Mouse (Mus musculus) G1E (cell line): ENCODE data around the gene Tsx. TPM values are rescaled to one million over a fixed set of nuclear protein-coding genes. Genes with fewer than 3 reads are reported as not detected.

ENCODE experiments used
- ATAC-seq: 2 replicates; pipeline ENCODE4 v1.8.0; 2016; ENCODE audit warnings: mild to moderate bottlenecking; ENCODE audit not compliant: insufficient number of reproducible peaks, poor library complexity, low FRiP score, severe bottlenecking; ENCODE audit errors: extremely low read depth
- DNase-seq: peaks from one replicate; pipeline ENCODE4 v3.0.0; 2012; ENCODE audit warnings: low spot score
- H3K27me3 ChIP-seq: 2 replicates; pipeline ENCODE4 v1.6.1; 2012; ENCODE audit warnings: mild to moderate bottlenecking, low read length, inconsistent platforms; ENCODE audit not compliant: insufficient read depth
- H3K36me3 ChIP-seq: replicated peaks from 2 replicates; pipeline ENCODE3; 2012; ENCODE audit warnings: mild to moderate bottlenecking, inconsistent platforms
- H3K4me1 ChIP-seq: 2 replicates; pipeline ENCODE4 v1.6.1; 2012; ENCODE audit warnings: low read depth, low read length, inconsistent platforms, mixed read lengths; ENCODE audit not compliant: insufficient read depth
- H3K4me3 ChIP-seq: 2 replicates; pipeline ENCODE4 v1.5.1; 2012; ENCODE audit warnings: low read depth, mild to moderate bottlenecking, inconsistent platforms, low read length, moderate library complexity, mixed read lengths
- H3K9me3 ChIP-seq: replicated peaks from 2 replicates; pipeline ENCODE4 v1.6.1; 2012; ENCODE audit warnings: inconsistent platforms
- CTCF ChIP-seq: IDR thresholded peaks from 2 replicates; pipeline ENCODE4 v1.5.1; 2012; ENCODE audit warnings: low read depth, low read length, inconsistent platforms, mixed read lengths
- GATA1 ChIP-seq: IDR thresholded peaks from 2 replicates; pipeline ENCODE4 v1.6.1; 2012; ENCODE audit warnings: borderline replicate concordance, low read length, inconsistent platforms, mixed read lengths
- GATA2 ChIP-seq: IDR thresholded peaks from 2 replicates; pipeline ENCODE4 v1.6.1; 2012; ENCODE audit warnings: low read depth, low read length, inconsistent platforms, borderline replicate concordance
- POLR2AphosphoS5 ChIP-seq: IDR thresholded peaks from 2 replicates; pipeline ENCODE4 v1.6.1; 2012; ENCODE audit warnings: low read depth, low read length, inconsistent platforms; ENCODE audit not compliant: insufficient replicate concordance
- TAL1 ChIP-seq: conservative IDR thresholded peaks from 2 replicates; pipeline ENCODE4 v1.6.1; 2012; ENCODE audit warnings: low read depth, low read length, inconsistent platforms, mixed read lengths
- polyA plus RNA-seq: library from polyadenylated mRNA; stranded (reverse); fragments of >175 nt; gene quantifications from 2 replicates; pipeline ENCODE4 v1.2.3, GENCODE M21; 2012
- total RNA-seq, 2 experiments: library from RNA; stranded (forward) in 1 of 2; stranded (reverse) in 1 of 2; fragments of 200-1000 nt in 1 of 2; fragments of >200 nt in 1 of 2; fragmentation: Nextera tagmentation in 1 of 2; gene quantifications; 2 replicates each; pipeline ENCODE4 v1.2.3; 2014 to 2017

Gene Tsx
- total and polyA plus RNA-seq, 3 experiments, result not detected

- no peaks in the 10 kb centered on the region for H3K36me3 ChIP-seq
Measured at GRCm38 (mm10) chrX:103388131-103388530, 26.1 kb upstream of the Tsx start.

GRCm38 (mm10) chrX:103393841-103394240 lies 20.4 kb upstream of the Tsx start:
- Histone ChIP-seq H3K27me3 (peaks cover 6% of the 10 kb centered on the region; the same call in 1 of the 2 replicates), H3K4me3 (no peak overlapping the region), H3K4me1 (no peaks in the 10 kb centered on the region), H3K36me3 (no peaks in the 10 kb centered on the region), H3K9me3 (no peaks in the 10 kb centered on the region)
- no peak for TF ChIP-seq GATA2
- no peak for TF ChIP-seq TAL1
- TF ChIP-seq GATA1, result no peak
- no peak for TF ChIP-seq CTCF
- no peak for TF ChIP-seq POLR2AphosphoS5
- DNase-seq (no peak), ATAC-seq (no peak)

More at GRCm38 (mm10) chrX:103388131-103388530, 26.1 kb upstream of the Tsx start:
- no peak for DNase-seq
- Histone ChIP-seq H3K4me3 (no peak overlapping the region), H3K9me3 (no peaks in the 10 kb centered on the region), H3K27me3 (no peaks in the 10 kb centered on the region), H3K4me1 (no peaks in the 10 kb centered on the region)
- TF ChIP-seq POLR2AphosphoS5 (no peak), TAL1 (no peak), GATA2 (no peak), GATA1 (no peak), CTCF (no peak)
- ATAC-seq, result no peak

GRCm38 (mm10) chrX:103405021-103405420 lies 9.2 kb upstream of the Tsx start:
- no peaks in the 10 kb centered on the region for H3K9me3 ChIP-seq
- H3K36me3 ChIP-seq, result no peaks in the 10 kb centered on the region
- TF ChIP-seq TAL1, result no peak
- TF ChIP-seq CTCF, result no peak
- TF ChIP-seq POLR2AphosphoS5, result no peak
- TF ChIP-seq GATA2, result no peak
- TF ChIP-seq GATA1, result no peak
- no peaks in the 10 kb centered on the region for H3K4me1 ChIP-seq
- no peak overlapping the region for H3K4me3 ChIP-seq
- ATAC-seq (no peak), DNase-seq (no peak)
- no peaks in the 10 kb centered on the region for H3K27me3 ChIP-seq

GRCm38 (mm10) chrX:103421710-103422109 lies 7.4 kb downstream of the Tsx start, which contains the start of gene Gm26992:
Gene Gm26992 (plus strand): TSS chrX:103422010.
- ATAC-seq, result no peak
- no peak for DNase-seq

GRCm38 (mm10) chrX:103427677-103428076 lies 13.4 kb downstream of the Tsx start:
- Histone ChIP-seq H3K4me1 (no peaks in the 10 kb centered on the region), H3K4me3 (no peak overlapping the region), H3K36me3 (no peaks in the 10 kb centered on the region), H3K27me3 (peaks cover 3% of the 10 kb centered on the region; the same call in 1 of the 2 replicates), H3K9me3 (no peaks in the 10 kb centered on the region)
- no peak for ATAC-seq
- no peak for DNase-seq
- no peak for TF ChIP-seq GATA1
- no peak for TF ChIP-seq CTCF
- no peak for TF ChIP-seq POLR2AphosphoS5
- TF ChIP-seq TAL1, result no peak
- no peak for TF ChIP-seq GATA2

More at GRCm38 (mm10) chrX:103421710-103422109, 7.4 kb downstream of the Tsx start, which contains the start of gene Gm26992:
- TF ChIP-seq CTCF (no peak), GATA2 (no peak), TAL1 (no peak), GATA1 (no peak), POLR2AphosphoS5 (no peak)
- no peaks in the 10 kb centered on the region for H3K36me3 ChIP-seq
- no peak within 1 kb of the TSS for H3K4me3 ChIP-seq
- no peaks in the 10 kb centered on the region for H3K27me3 ChIP-seq
- H3K4me1 ChIP-seq, result no peaks in the 10 kb centered on the region
- H3K9me3 ChIP-seq, result no peaks in the 10 kb centered on the region

GRCm38 (mm10) chrX:103432293-103432692 lies 18.0 kb downstream of the Tsx start:
- peaks cover 3% of the 10 kb centered on the region; the same call in 1 of the 2 replicates for H3K27me3 ChIP-seq
- H3K9me3 ChIP-seq, result no peaks in the 10 kb centered on the region
- H3K36me3 ChIP-seq, result no peaks in the 10 kb centered on the region
- H3K4me3 ChIP-seq, result no peak overlapping the region
- no peak for DNase-seq
- TF ChIP-seq GATA2 (no peak), GATA1 (no peak), POLR2AphosphoS5 (no peak), CTCF (no peak)
- H3K4me1 ChIP-seq, result no peaks in the 10 kb centered on the region
- ATAC-seq, result no peak

- no peaks in the 10 kb centered on the region for H3K36me3 ChIP-seq
- H3K4me3 ChIP-seq, result no peak overlapping the region
- peaks cover 8% of the 10 kb centered on the region for H3K27me3 ChIP-seq
- TF ChIP-seq GATA1, result no peak
- TF ChIP-seq CTCF, result no peak
- TF ChIP-seq TAL1, result no peak
- TF ChIP-seq POLR2AphosphoS5, result no peak
- no peak for TF ChIP-seq GATA2
- H3K4me1 ChIP-seq, result no peaks in the 10 kb centered on the region
- ATAC-seq, result no peak
- H3K9me3 ChIP-seq, result no peaks in the 10 kb centered on the region
- DNase-seq, result no peak
Measured at GRCm38 (mm10) chrX:103438023-103438422, 23.8 kb downstream of the Tsx start.
